Comparison of ENCODE assay signal across 14 mouse cellular contexts in genomic region chr5:118685145-118685544, GRCm38 (mm10).
"Had no signal": no experiment of that assay in that cellular context is flagged by ENCODE, and none has a peak within 500 bp of the region (broad histone marks: within the 10 kb centered on the region; RNA-seq: fewer than 3 reads in every experiment).

No protein-coding gene starts in this region.

- H3K4me3 ChIP-seq: limb, embryonic 12.5 days; limb, embryonic 15.5 days; lung, embryonic 15.5 days had no signal

- H3K4me2 ChIP-seq: limb, embryonic 12.5 days; limb, embryonic 15.5 days; liver, embryonic 11.5 days; lung, embryonic 15.5 days; midbrain, embryonic 11.5 days had no signal

- H3K9me3 ChIP-seq: limb, embryonic 12.5 days; limb, embryonic 15.5 days; lung, embryonic 15.5 days had no signal

- H3K27ac ChIP-seq: limb, embryonic 12.5 days; limb, embryonic 15.5 days; liver, embryonic 14.5 days; lung, embryonic 15.5 days had no signal

- H3K9ac ChIP-seq: limb, embryonic 12.5 days; limb, embryonic 15.5 days; liver, embryonic 14.5 days; liver, postnatal 0 days; lung, embryonic 15.5 days had no signal

- H3K27me3 ChIP-seq: limb, embryonic 12.5 days; limb, embryonic 15.5 days had no signal

- ATAC-seq: hindbrain, embryonic 16.5 days; intestine, embryonic 16.5 days; liver, postnatal 0 days had no signal

- DNase-seq: left cerebral cortex, postnatal 4 days; liver, postnatal 0 days; lung, postnatal 14 days; lung, postnatal 4 days; midbrain, embryonic 14.5 days; thymus, postnatal 25 days had no signal
